Mouse (Mus musculus): Measurements from ENCODE around the gene Cpne2. TPM values are rescaled to one million over a fixed set of nuclear protein-coding genes. Genes with fewer than 3 reads are reported as not detected.

Cpne2 gene
- polyA plus RNA-seq, 1 experiment from 2014 or later = 7.6 TPM

GRCm38 (mm10) chr8:94601034-94601606, 68.3 kb downstream of the Cpne2 start:
- peak overlapping the region; percentile 84 for H3K27ac ChIP-seq (ENCODE audit: low read depth, low read length)
- ATAC-seq (replicated peaks; ENCODE audit: insufficient number of reproducible peaks, low FRiP score, low TSS enrichment) = peak; percentile 11; the same call in 1 of the 2 replicates

GRCm38 (mm10) chr8:94601607-94602385, 69.0 kb downstream of the Cpne2 start, which contains the start of the genes Rspry1 and Fam192a:
Rspry1 (plus strand) TSS chr8:94601937.
Fam192a (minus strand) TSS chr8:94601997.
- Histone ChIP-seq H3K27me3 (ENCODE audit: control insufficient read depth, insufficient read depth, low read length) (no peaks in the 10 kb centered on the region), H3K27ac (ENCODE audit: low read depth, low read length) (peak within 1 kb of the TSS; percentile 86), H3K4me1 (ENCODE audit: control insufficient read depth, insufficient read depth, low read length) (peaks cover 13% of the 10 kb centered on the region), H3K9me3 (replicated peaks; ENCODE audit: control insufficient read depth, low read length) (no peaks in the 10 kb centered on the region), H3K9ac (ENCODE audit: low read depth, low read length) (peak within 1 kb of the TSS; percentile 97), H3K4me3 (ENCODE audit: low read depth, low read length) (peak within 1 kb of the TSS; percentile 99), H3K36me3 (ENCODE audit: control insufficient read depth, insufficient read depth, low read length) (no peaks in the 10 kb centered on the region), H3K4me2 (peak within 1 kb of the TSS; percentile 93)
- peak; percentile 100 for ATAC-seq (replicated peaks; ENCODE audit: insufficient number of reproducible peaks, low FRiP score, low TSS enrichment)
- under 1% methylated on average over 55 of the region's 55 CpGs for WGBS (ENCODE audit: insufficient replicate concordance)

More at GRCm38 (mm10) chr8:94601034-94601606, 68.3 kb downstream of the Cpne2 start:
- peaks cover 13% of the 10 kb centered on the region for H3K4me1 ChIP-seq (ENCODE audit: control insufficient read depth, insufficient read depth, low read length)
- peak overlapping the region; percentile 94 for H3K9ac ChIP-seq (ENCODE audit: low read depth, low read length)
- no peaks in the 10 kb centered on the region for H3K27me3 ChIP-seq (ENCODE audit: control insufficient read depth, insufficient read depth, low read length)
- peak overlapping the region; percentile 85 for H3K4me2 ChIP-seq
- no peaks in the 10 kb centered on the region for H3K9me3 ChIP-seq (replicated peaks; ENCODE audit: control insufficient read depth, low read length)
- WGBS (ENCODE audit: insufficient replicate concordance) = under 1% methylated on average over 51 of the region's 51 CpGs
- H3K4me3 ChIP-seq (ENCODE audit: low read depth, low read length) = peak overlapping the region; percentile 99
- no peaks in the 10 kb centered on the region for H3K36me3 ChIP-seq (ENCODE audit: control insufficient read depth, insufficient read depth, low read length)

- no peaks in the 10 kb centered on the region for H3K36me3 ChIP-seq (ENCODE audit: control insufficient read depth, insufficient read depth, low read length)
- no peaks in the 10 kb centered on the region for H3K27me3 ChIP-seq (ENCODE audit: control insufficient read depth, insufficient read depth, low read length)
- H3K4me1 ChIP-seq (ENCODE audit: control insufficient read depth, insufficient read depth, low read length) = peaks cover 13% of the 10 kb centered on the region
- no peaks in the 10 kb centered on the region for H3K9me3 ChIP-seq (replicated peaks; ENCODE audit: control insufficient read depth, low read length)
- peak overlapping the region; percentile 99 for H3K4me3 ChIP-seq (ENCODE audit: low read depth, low read length)
- peak overlapping the region; percentile 93 for H3K4me2 ChIP-seq
- H3K9ac ChIP-seq (ENCODE audit: low read depth, low read length) = peak overlapping the region; percentile 97
- H3K27ac ChIP-seq (ENCODE audit: low read depth, low read length) = peak overlapping the region; percentile 86
- no peak for ATAC-seq (replicated peaks; ENCODE audit: insufficient number of reproducible peaks, low FRiP score, low TSS enrichment)
- WGBS (ENCODE audit: insufficient replicate concordance) = under 1% methylated on average over 31 of the region's 31 CpGs
Observed at GRCm38 (mm10) chr8:94602471-94603131, 69.8 kb downstream of the Cpne2 start.

- Histone ChIP-seq H3K4me3 (ENCODE audit: low read depth, low read length) (no peak overlapping the region), H3K27ac (ENCODE audit: low read depth, low read length) (no peak overlapping the region), H3K9ac (ENCODE audit: low read depth, low read length) (no peak overlapping the region), H3K4me2 (no peak overlapping the region), H3K4me1 (ENCODE audit: control insufficient read depth, insufficient read depth, low read length) (peaks cover 13% of the 10 kb centered on the region), H3K27me3 (ENCODE audit: control insufficient read depth, insufficient read depth, low read length) (no peaks in the 10 kb centered on the region), H3K9me3 (replicated peaks; ENCODE audit: control insufficient read depth, low read length) (no peaks in the 10 kb centered on the region), H3K36me3 (ENCODE audit: control insufficient read depth, insufficient read depth, low read length) (no peaks in the 10 kb centered on the region)
- 87% methylated on average over 2 of the region's 2 CpGs for WGBS (ENCODE audit: insufficient replicate concordance)
- ATAC-seq (replicated peaks; ENCODE audit: insufficient number of reproducible peaks, low FRiP score, low TSS enrichment) = no peak
Observed at GRCm38 (mm10) chr8:94604030-94604429, 71.2 kb downstream of the Cpne2 start.

- no peak for ATAC-seq (replicated peaks; ENCODE audit: insufficient number of reproducible peaks, low FRiP score, low TSS enrichment)
- 88% methylated on average over 5 of the region's 5 CpGs for WGBS (ENCODE audit: insufficient replicate concordance)
- H3K27me3 ChIP-seq (ENCODE audit: control insufficient read depth, insufficient read depth, low read length) = no peaks in the 10 kb centered on the region
Observed at GRCm38 (mm10) chr8:94607064-94607463, 74.3 kb downstream of the Cpne2 start.

More at GRCm38 (mm10) chr8:94607064-94607463, 74.3 kb downstream of the Cpne2 start:
- Histone ChIP-seq H3K4me2 (no peak overlapping the region), H3K27ac (ENCODE audit: low read depth, low read length) (no peak overlapping the region), H3K4me3 (ENCODE audit: low read depth, low read length) (no peak overlapping the region), H3K4me1 (ENCODE audit: control insufficient read depth, insufficient read depth, low read length) (peaks cover 6% of the 10 kb centered on the region), H3K9me3 (replicated peaks; ENCODE audit: control insufficient read depth, low read length) (no peaks in the 10 kb centered on the region), H3K9ac (ENCODE audit: low read depth, low read length) (no peak overlapping the region), H3K36me3 (ENCODE audit: control insufficient read depth, insufficient read depth, low read length) (no peaks in the 10 kb centered on the region)

Small RNAs within 50 kb of the gene (microRNA-seq; reads per million reads assigned to microRNA genes)
- gene Mir7072 (ENCODE audit: borderline number of aligned reads) = not detected

Other genes starting within 250 kb of the Cpne2 start
- gene Slc12a3, start 203.8 kb upstream of the Cpne2 start, polyA plus RNA-seq (2014; fragmentation: Nextera tagmentation; extraction: Ambion mirVana) = 0.20 TPM in 1 of 2 replicates, not detected in the other
- gene Herpud1, start 146.6 kb upstream of the Cpne2 start, polyA plus RNA-seq (2014; fragmentation: Nextera tagmentation; extraction: Ambion mirVana) = 80.5 and 84.1 TPM in 2 replicates
- gene Nlrc5, start 98.6 kb upstream of the Cpne2 start, polyA plus RNA-seq (2014; fragmentation: Nextera tagmentation; extraction: Ambion mirVana) = 0.13 TPM in 1 of 2 replicates, not detected in the other
- gene Rspry1, start 68.9 kb downstream of the Cpne2 start, polyA plus RNA-seq (2014; fragmentation: Nextera tagmentation; extraction: Ambion mirVana) = 23.2 and 25.9 TPM in 2 replicates
- 44.3 and 45.6 TPM in 2 replicates for gene Fam192a, start 69.0 kb downstream of the Cpne2 start, polyA plus RNA-seq (2014; fragmentation: Nextera tagmentation; extraction: Ambion mirVana)
- 44.2 and 65.2 TPM in 2 replicates for gene Arl2bp, start 133.6 kb downstream of the Cpne2 start, polyA plus RNA-seq (2014; fragmentation: Nextera tagmentation; extraction: Ambion mirVana)
- gene Pllp, start 163.3 kb downstream of the Cpne2 start, polyA plus RNA-seq (2014; fragmentation: Nextera tagmentation; extraction: Ambion mirVana) = not detected in 2 replicates
- not detected in 2 replicates for gene Ccl22, start 212.6 kb downstream of the Cpne2 start, polyA plus RNA-seq (2014; fragmentation: Nextera tagmentation; extraction: Ambion mirVana)
- 8.8 and 11.2 TPM in 2 replicates for gene Cx3cl1, start 239.0 kb downstream of the Cpne2 start, polyA plus RNA-seq (2014; fragmentation: Nextera tagmentation; extraction: Ambion mirVana)

Data from heart, embryonic 11.5 days (tissue).